Mouse (Mus musculus): ENCODE data around the gene Enc1. TPM values are rescaled to one million over a fixed set of nuclear protein-coding genes. Genes with fewer than 3 reads are reported as not detected.

The Enc1 gene
- total and polyA plus RNA-seq, 3 experiments = 3.7 to 7.0 (median 6.4) TPM

DNA sequence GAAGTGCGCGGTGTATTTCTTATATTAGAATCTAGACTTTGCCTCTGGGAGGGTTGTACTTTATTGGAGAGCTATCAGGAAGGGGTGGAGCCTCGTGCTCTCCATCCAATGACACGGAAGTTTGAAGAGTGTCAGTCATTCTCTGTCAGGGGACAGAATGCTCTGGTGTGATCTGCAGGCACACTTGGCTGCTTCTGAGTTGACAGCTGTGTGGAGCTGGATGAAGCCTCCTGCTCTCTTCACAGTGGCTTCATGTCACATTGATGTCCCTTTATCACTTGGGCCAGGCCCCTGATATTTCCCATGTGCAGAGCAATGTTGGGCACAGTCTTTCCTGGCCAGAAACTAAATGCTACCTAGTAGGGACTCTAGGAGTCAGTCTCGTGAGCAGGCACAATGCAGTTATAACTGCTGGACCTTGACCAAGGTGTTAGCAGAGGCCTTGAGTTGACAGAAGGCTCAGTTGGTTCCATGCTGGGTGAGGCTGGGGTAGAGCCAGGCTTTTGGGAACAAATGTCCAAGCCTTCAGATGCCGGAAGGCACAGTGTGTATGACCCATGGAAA lies 12.6 kb downstream of the Enc1 start:
- in situ Hi-C loops (cut with MboI; ENCODE audit: low pct_ligation_motif_present, low pct_unique_long_range_greater_than_20kb, low sequenced_read_pairs) = no loop called here
- dilution Hi-C loops (cut with MboI; ENCODE audit: extremely low pct_ligation_motif_present, extremely low pct_unique_long_range_greater_than_20kb, low sequenced_read_pairs) = no loop called here
- no peak overlapping the region for H3K27ac ChIP-seq (ENCODE audit: insufficient read depth, low read depth)
- H3K4me2 ChIP-seq (ENCODE audit: insufficient read depth, low read depth, poor library complexity, severe bottlenecking) = no peak overlapping the region
- H3K4me3 ChIP-seq (replicated peaks in 1 of 3; ENCODE audit: low read depth in 2 of 3, low read length in 2 of 3, poor library complexity in 1 of 3) = no peak overlapping the region
- no peak for TF ChIP-seq USF2 (conservative IDR thresholded peaks at IDR 0.05; ENCODE audit: low read depth, low read length)
- TF ChIP-seq MEF2A (IDR thresholded peaks at IDR 0.05; ENCODE audit: borderline replicate concordance, low read depth, low read length) = no peak
- no peak for TF ChIP-seq POLR2AphosphoS2 (IDR thresholded peaks at IDR 0.05; ENCODE audit: low read depth, low read length)
- TF ChIP-seq TCF12 (IDR thresholded peaks at IDR 0.05; ENCODE audit: low read depth, low read length) = no peak
- TF ChIP-seq KAT2A (IDR thresholded peaks at IDR 0.05; ENCODE audit: insufficient replicate concordance, low read length) = no peak
- no peak for TF ChIP-seq UBTF (IDR thresholded peaks at IDR 0.05; ENCODE audit: low read depth, low read length)
- no peak for TF ChIP-seq MAX (IDR thresholded peaks at IDR 0.05; ENCODE audit: low read length)
- no peak for TF ChIP-seq RAD21 (IDR thresholded peaks at IDR 0.05; ENCODE audit: low read depth, low read length)
- H3K36me3 ChIP-seq (replicated peaks in 1 of 2; ENCODE audit: control insufficient read depth in 1 of 2, insufficient read depth in 1 of 2, low read length in 1 of 2) = peaks cover 0 to 38% of the 10 kb centered on the region in 2 experiments
- peaks cover 10 to 20% of the 10 kb centered on the region in 2 experiments; a peak in 3 of 4 replicates for H3K4me1 ChIP-seq (ENCODE audit: control insufficient read depth in 1 of 2, insufficient read depth in 2 of 2)
- no peak for DNase-seq (ENCODE audit: extremely low read depth)
- no peaks in the 10 kb centered on the region for H3K27me3 ChIP-seq (replicated peaks)
- H3K9me3 ChIP-seq (replicated peaks; ENCODE audit: low read length) = no peaks in the 10 kb centered on the region
- no peak overlapping the region for H3K9ac ChIP-seq (ENCODE audit: insufficient read depth, low read depth)
- H3K79me2 ChIP-seq (replicated peaks; ENCODE audit: control insufficient read depth, extremely low read depth, insufficient read depth, poor library complexity, severe bottlenecking) = no peaks in the 10 kb centered on the region

DNA sequence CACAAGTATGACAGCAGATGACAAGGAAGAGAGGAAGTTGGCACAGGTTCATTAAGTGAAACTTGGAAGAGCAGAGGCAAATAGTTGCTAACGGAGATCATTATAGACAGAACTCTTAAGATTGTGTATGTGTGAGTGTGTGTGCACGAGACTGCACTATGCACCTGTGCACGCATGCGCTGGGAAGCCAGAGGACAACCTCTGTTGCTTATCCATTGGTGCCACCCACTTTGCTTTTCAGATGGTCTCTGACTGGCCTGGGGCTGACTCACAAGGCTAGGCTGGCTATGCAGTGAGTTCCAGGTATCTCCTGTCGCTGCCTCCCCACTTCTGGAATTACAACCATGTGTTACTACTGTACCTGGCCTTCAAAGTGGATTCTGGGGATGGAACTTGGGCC lies 13.1 kb downstream of the Enc1 start:
- Histone ChIP-seq H3K79me2 (replicated peaks; ENCODE audit: control insufficient read depth, extremely low read depth, insufficient read depth, poor library complexity, severe bottlenecking) (no peaks in the 10 kb centered on the region), H3K9ac (ENCODE audit: insufficient read depth, low read depth) (no peak overlapping the region), H3K9me3 (replicated peaks; ENCODE audit: low read length) (no peaks in the 10 kb centered on the region), H3K36me3 (replicated peaks in 1 of 2; ENCODE audit: control insufficient read depth in 1 of 2, insufficient read depth in 1 of 2, low read length in 1 of 2) (peaks cover 0 to 33% of the 10 kb centered on the region in 2 experiments), H3K4me3 (replicated peaks in 1 of 3; ENCODE audit: low read depth in 2 of 3, low read length in 2 of 3, poor library complexity in 1 of 3) (no peak overlapping the region), H3K4me2 (ENCODE audit: insufficient read depth, low read depth, poor library complexity, severe bottlenecking) (no peak overlapping the region), H3K4me1 (ENCODE audit: control insufficient read depth in 1 of 2, insufficient read depth in 2 of 2) (peaks cover 5 to 15% of the 10 kb centered on the region in 2 experiments; a peak in 3 of 4 replicates), H3K27ac (ENCODE audit: insufficient read depth, low read depth) (no peak overlapping the region), H3K27me3 (replicated peaks) (no peaks in the 10 kb centered on the region)
- DNase-seq (ENCODE audit: extremely low read depth) = no peak
- dilution Hi-C loops (cut with MboI; ENCODE audit: extremely low pct_ligation_motif_present, extremely low pct_unique_long_range_greater_than_20kb, low sequenced_read_pairs) (no loop called here), in situ Hi-C loops (cut with MboI; ENCODE audit: low pct_ligation_motif_present, low pct_unique_long_range_greater_than_20kb, low sequenced_read_pairs) (no loop called here)
- no peak for TF ChIP-seq JUND (conservative IDR thresholded peaks at IDR 0.05; ENCODE audit: low read depth, low read length)
- TF ChIP-seq MAFK (IDR thresholded peaks at IDR 0.05; ENCODE audit: insufficient replicate concordance, low read length) = no peak
- no peak for TF ChIP-seq ZMIZ1 (IDR thresholded peaks at IDR 0.05; ENCODE audit: low read depth, low read length)
- no peak for TF ChIP-seq PAX5 (IDR thresholded peaks at IDR 0.05; ENCODE audit: low read length)
- no peak for TF ChIP-seq ETS1 (conservative IDR thresholded peaks at IDR 0.05; ENCODE audit: low read depth, low read length)
- no peak for TF ChIP-seq TBP (conservative IDR thresholded peaks at IDR 0.05; ENCODE audit: low read depth, low read length)
- TF ChIP-seq HCFC1 (IDR thresholded peaks at IDR 0.05; ENCODE audit: low read depth, low read length) = no peak
- TF ChIP-seq IRF4 (IDR thresholded peaks at IDR 0.05; ENCODE audit: low read depth, low read length) = no peak
- no peak for TF ChIP-seq MEF2A (IDR thresholded peaks at IDR 0.05; ENCODE audit: borderline replicate concordance, low read depth, low read length)
- TF ChIP-seq EP300 (IDR thresholded peaks at IDR 0.05; ENCODE audit: low read length) = no peak

Measured in CH12.LX (cell line).